Mouse (Mus musculus) heart, embryonic 16.5 days (tissue): Measurements from ENCODE around the gene Il6st. TPM values are rescaled to one million over a fixed set of nuclear protein-coding genes. Genes with fewer than 3 reads are reported as not detected.

Experiments
- ATAC-seq: fragments of 200-750 bp; cut with Nextera tagmentation; replicated peaks from 2 replicates; pipeline ENCODE4 v1.8.0; 2017; ENCODE audit warnings: moderate number of reproducible peaks; ENCODE audit not compliant: insufficient read depth, low FRiP score; ENCODE audit errors: extremely low read depth
- H3K27ac ChIP-seq: fragments of 300-500 bp; sonication (generic); 2 replicates; pipeline ENCODE4 v1.5.1; 2014; ENCODE audit warnings: mild to moderate bottlenecking, low read length, control low read depth, moderate library complexity
- H3K27me3 ChIP-seq: fragments of 300-500 bp; sonication (generic); 2 replicates; pipeline ENCODE4 v1.6.1; 2014; ENCODE audit warnings: low read length, mixed read lengths; ENCODE audit not compliant: control insufficient read depth, insufficient read depth
- H3K36me3 ChIP-seq: fragments of 300-500 bp; sonication (generic); 2 replicates; pipeline ENCODE4 v1.6.1; 2014; ENCODE audit not compliant: control insufficient read depth, insufficient read depth
- H3K4me1 ChIP-seq: fragments of 300-500 bp; sonication (generic); 2 replicates; pipeline ENCODE4 v1.6.1; 2014; ENCODE audit warnings: low read length, mixed read lengths; ENCODE audit not compliant: control insufficient read depth, insufficient read depth
- H3K4me2 ChIP-seq: fragments of 300-500 bp; sonication (generic); 2 replicates; pipeline ENCODE4 v1.6.1; 2014; ENCODE audit warnings: low read depth, mild to moderate bottlenecking, control low read depth, low read length
- H3K4me3 ChIP-seq: fragments of 300-500 bp; sonication (generic); 2 replicates; pipeline ENCODE4 v1.5.1; 2014; ENCODE audit warnings: mild to moderate bottlenecking, control low read depth, low read length
- H3K9ac ChIP-seq: fragments of 300-500 bp; sonication (generic); 2 replicates; pipeline ENCODE4 v1.6.1; 2014; ENCODE audit warnings: low read length, control low read depth
- H3K9me3 ChIP-seq: fragments of 300-500 bp; sonication (generic); replicated peaks from 2 replicates; pipeline ENCODE4 v1.6.1; 2016; ENCODE audit warnings: low read length; ENCODE audit not compliant: control insufficient read depth
- WGBS: fragments of 180-500 bp; shearing (Covaris S2); extraction: QIAGEN DNeasy Blood & Tissue Kit; methylation state at CpG from one replicate; pipeline ENCODE4 v1.1.7; 2014; 5-methylcytosine and 5-hydroxymethylcytosine counted together
- polyA plus RNA-seq: library from polyadenylated mRNA; unstranded; fragments of >200 nt; fragmentation: Nextera tagmentation; extraction: Ambion mirVana; gene quantifications from 2 replicates; pipeline ENCODE4 v1.2.1, GENCODE M21; 2015

Gene Il6st
- polyA plus RNA-seq, 1 experiment from 2014 or later = 45.1 TPM

DNA sequence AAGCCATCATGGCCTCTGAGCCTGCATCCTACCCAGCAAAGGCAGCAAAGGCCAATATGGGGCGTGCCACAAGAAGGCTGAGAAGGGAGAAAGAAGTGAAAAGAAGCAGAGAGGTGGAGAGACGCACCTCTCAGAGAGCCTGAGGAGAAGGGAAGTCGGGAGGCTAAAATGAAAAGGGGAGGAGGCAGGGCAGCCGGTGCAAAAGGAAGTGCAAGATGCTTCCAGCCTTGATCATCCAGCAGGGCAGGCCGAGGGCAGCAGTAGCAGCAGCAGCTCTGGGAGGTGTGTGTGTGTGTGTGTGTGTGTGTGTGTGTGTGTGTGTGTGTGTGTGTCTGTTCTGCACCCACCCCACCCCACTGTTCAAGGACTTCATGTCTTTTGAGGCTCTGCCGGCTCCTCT lies 58.4 kb downstream of the Il6st start:
- H3K36me3 ChIP-seq = no peaks in the 10 kb centered on the region
- H3K4me3 ChIP-seq = no peak overlapping the region
- no peaks in the 10 kb centered on the region for H3K4me1 ChIP-seq
- H3K27ac ChIP-seq = no peak overlapping the region
- H3K27me3 ChIP-seq = no peaks in the 10 kb centered on the region
- no peak overlapping the region for H3K9ac ChIP-seq
- no peak overlapping the region for H3K4me2 ChIP-seq
- no peak for ATAC-seq
- peaks cover 5% of the 10 kb centered on the region; the same call in 1 of the 2 replicates for H3K9me3 ChIP-seq
- WGBS = 64% methylated on average over 6 of the region's 6 CpGs

DNA sequence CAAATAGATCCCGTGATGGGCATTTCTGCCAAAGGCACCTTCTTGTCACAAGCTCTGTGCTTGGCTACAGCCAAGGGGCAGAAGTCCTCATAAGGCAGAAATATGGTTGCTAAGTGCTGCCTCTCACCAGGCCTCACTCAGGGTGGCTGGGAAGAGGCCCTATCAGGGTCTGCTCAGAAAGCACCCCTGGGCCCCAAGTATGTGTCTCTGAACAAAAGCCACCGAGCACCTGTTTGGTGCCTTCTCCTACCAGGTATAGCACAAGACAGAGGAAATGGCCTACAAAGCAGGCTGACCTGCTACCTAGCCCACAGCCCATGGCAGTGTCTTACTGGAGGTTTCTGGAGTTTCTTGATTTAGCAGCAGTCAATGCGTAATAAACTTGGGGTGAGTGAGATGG lies 59.0 kb downstream of the Il6st start:
- WGBS = 82% methylated on average over 3 of the region's 3 CpGs
- Histone ChIP-seq H3K36me3 (no peaks in the 10 kb centered on the region), H3K9ac (no peak overlapping the region), H3K27ac (no peak overlapping the region), H3K4me3 (no peak overlapping the region), H3K27me3 (no peaks in the 10 kb centered on the region), H3K4me2 (no peak overlapping the region), H3K4me1 (no peaks in the 10 kb centered on the region), H3K9me3 (peaks cover 5% of the 10 kb centered on the region; the same call in 1 of the 2 replicates)
- ATAC-seq = no peak

DNA sequence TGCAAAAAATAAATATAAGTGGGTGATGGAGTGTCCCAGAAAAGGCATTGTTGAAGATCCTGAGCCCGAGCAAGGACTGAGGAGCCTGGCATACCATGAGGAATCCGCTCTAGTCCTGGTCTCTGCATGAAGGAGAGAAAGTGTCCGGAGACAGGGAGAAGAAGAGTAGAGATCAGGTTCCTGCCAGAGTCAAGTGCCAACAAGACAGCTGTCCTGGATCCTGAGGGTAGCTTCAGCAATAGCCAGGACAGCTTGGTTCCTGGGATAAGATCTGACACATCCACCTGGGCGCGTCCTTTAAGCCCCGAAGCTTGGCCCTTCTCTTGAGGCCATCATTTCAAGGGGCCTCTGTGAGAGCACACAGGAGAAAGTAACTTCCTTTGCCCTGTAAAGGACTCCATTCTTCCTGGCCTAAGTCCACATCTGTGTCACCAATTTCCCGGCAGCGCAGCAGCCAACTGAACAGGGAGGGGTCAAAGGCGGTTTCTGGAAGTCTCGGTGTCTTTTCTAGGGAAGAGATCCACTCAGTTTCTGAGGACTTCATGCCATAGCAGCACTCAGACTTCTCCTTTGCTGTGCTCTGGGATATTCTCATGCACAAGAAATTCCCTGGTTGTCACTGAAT lies 59.6 kb downstream of the Il6st start:
- WGBS = 74% methylated on average over 10 of the region's 10 CpGs
- Histone ChIP-seq H3K4me2 (no peak overlapping the region), H3K36me3 (no peaks in the 10 kb centered on the region), H3K9ac (no peak overlapping the region), H3K27me3 (no peaks in the 10 kb centered on the region), H3K4me3 (no peak overlapping the region), H3K4me1 (no peaks in the 10 kb centered on the region), H3K27ac (no peak overlapping the region), H3K9me3 (peaks cover 5% of the 10 kb centered on the region; the same call in 1 of the 2 replicates)
- ATAC-seq = no peak

DNA sequence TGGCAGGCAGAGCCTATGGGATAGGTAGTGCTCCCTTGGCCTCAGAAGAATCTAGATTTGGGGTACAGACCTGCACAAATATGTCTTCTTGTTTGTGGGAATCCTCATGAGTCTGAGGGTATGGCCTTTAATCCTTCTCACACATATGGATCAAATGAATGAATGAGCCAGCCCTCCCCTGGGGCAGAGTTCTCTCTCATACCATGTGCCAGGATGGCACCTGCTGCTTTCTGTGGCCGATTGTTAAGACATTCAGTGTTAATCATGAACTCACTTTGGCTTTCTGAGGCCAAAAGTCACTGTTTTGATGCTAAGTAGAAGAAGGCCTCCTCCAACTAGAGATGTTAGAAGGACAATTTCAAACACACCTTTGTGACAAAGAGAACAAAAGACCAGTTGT lies 63.3 kb downstream of the Il6st start:
- no peaks in the 10 kb centered on the region for H3K4me1 ChIP-seq
- H3K27me3 ChIP-seq = no peaks in the 10 kb centered on the region
- no peak overlapping the region for H3K4me2 ChIP-seq
- no peak overlapping the region for H3K4me3 ChIP-seq
- no peaks in the 10 kb centered on the region for H3K36me3 ChIP-seq
- WGBS = 50% methylated on average over 1 of the region's 1 CpGs
- no peak overlapping the region for H3K9ac ChIP-seq
- H3K27ac ChIP-seq = no peak overlapping the region
- ATAC-seq = no peak
- peaks cover 5% of the 10 kb centered on the region; the same call in 1 of the 2 replicates for H3K9me3 ChIP-seq

DNA sequence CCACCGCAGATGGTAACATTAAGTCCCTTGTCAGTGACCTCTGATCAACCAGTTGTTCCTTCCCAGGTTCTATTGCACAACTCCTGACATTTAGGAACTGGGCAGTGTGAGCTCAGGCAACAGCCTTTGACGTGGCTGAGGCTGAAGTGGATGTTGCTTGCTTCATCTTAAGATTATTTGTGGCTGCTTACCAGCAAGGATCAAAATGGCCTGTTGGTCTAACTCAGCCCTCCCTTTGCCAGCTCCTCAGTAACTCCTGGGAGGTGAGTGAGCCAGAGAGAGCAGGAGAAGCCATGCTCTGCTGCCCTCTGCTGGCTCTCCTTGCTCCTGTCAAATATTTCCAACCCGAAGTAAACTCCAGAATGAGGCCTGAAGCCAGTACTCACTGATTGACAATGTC lies 66.0 kb downstream of the Il6st start:
- no peak overlapping the region for H3K27ac ChIP-seq
- peak; percentile 65 for ATAC-seq
- 0 out of 2 replicates have a peak, but pooled peaks cover 5% of the 10 kb centered on the region for H3K4me1 ChIP-seq
- no peak overlapping the region for H3K9ac ChIP-seq
- no peaks in the 10 kb centered on the region for H3K27me3 ChIP-seq
- H3K4me2 ChIP-seq = no peak overlapping the region
- no peak overlapping the region for H3K4me3 ChIP-seq
- 32% methylated on average over 3 of the region's 3 CpGs for WGBS
- H3K36me3 ChIP-seq = no peaks in the 10 kb centered on the region
- H3K9me3 ChIP-seq = peaks cover 5% of the 10 kb centered on the region; the same call in 1 of the 2 replicates

DNA sequence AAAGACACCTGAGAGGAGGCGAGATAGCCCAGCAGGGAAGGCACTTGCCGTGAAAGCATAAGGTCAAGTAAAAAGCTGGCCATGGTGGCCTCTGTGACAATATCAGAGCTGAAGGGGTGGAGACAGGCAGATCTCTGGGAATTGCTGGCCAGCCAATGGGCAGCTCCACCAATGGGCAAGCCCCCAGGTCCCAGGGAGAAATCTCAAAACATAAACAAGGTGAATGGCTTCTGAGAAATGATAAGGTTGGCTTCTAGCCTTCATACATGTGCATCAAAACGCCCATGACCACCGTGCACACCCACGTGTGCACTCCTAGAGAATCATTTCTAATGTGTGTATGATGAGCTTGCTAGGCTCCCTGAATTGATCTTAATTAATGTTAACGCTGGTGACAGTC lies 68.4 kb downstream of the Il6st start:
- H3K4me3 ChIP-seq = no peak overlapping the region
- no peaks in the 10 kb centered on the region for H3K9me3 ChIP-seq
- H3K36me3 ChIP-seq = no peaks in the 10 kb centered on the region
- ATAC-seq = no peak
- 89% methylated on average over 6 of the region's 6 CpGs for WGBS
- H3K27ac ChIP-seq = no peak overlapping the region
- 0 out of 2 replicates have a peak, but pooled peaks cover 5% of the 10 kb centered on the region for H3K4me1 ChIP-seq
- no peak overlapping the region for H3K9ac ChIP-seq
- no peaks in the 10 kb centered on the region for H3K27me3 ChIP-seq
- H3K4me2 ChIP-seq = no peak overlapping the region

DNA sequence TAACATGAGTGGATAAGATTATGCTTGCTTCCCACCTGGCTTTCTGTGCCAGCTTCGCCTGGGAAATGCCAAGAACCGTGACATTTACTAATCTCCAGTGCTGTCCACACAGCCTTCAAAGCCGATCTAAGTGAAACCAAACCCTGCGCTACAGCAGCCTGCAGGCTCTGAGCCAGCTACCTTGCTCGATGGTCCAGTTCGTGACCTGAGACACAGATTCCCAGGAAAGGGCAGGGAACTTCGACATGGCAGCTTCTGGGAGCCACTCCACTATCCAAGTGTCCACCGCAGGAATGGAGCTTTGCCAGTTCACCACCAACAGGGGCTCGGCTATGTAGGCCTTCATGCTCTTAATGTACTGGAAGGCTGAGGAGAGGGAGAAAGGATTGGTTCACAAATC lies 69.7 kb downstream of the Il6st start:
- Histone ChIP-seq H3K4me3 (no peak overlapping the region), H3K9me3 (no peaks in the 10 kb centered on the region), H3K36me3 (no peaks in the 10 kb centered on the region), H3K9ac (no peak overlapping the region), H3K4me1 (0 out of 2 replicates have a peak, but pooled peaks cover 5% of the 10 kb centered on the region), H3K4me2 (peak overlapping the region; percentile 14; the same call in 1 of the 2 replicates), H3K27me3 (no peaks in the 10 kb centered on the region), H3K27ac (peak overlapping the region; percentile 32; the same call in 1 of the 2 replicates)
- 33% methylated on average over 9 of the region's 9 CpGs for WGBS
- 0 out of 2 replicates have a peak, but pooled peaks have one; percentile 23 for ATAC-seq

DNA sequence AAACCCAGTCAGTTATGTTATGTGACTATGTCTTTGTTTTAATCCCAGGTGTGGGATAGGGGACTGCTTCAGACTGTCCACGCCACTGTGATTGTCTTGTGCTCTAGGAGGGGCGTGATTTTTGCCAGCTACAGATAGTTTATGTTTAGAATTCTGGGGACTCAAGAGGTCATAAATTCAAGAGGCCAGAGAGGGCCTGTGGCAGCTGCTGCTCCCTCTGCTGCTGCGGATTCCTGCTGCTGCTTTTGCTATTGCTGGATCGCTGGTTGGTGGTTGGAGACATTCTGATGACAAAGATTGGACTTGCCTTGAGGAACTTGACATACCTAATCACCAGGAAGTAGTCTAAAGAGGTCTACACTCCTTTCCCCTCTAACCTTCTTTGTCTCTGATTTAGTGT lies 72.7 kb downstream of the Il6st start:
- no peaks in the 10 kb centered on the region for H3K9me3 ChIP-seq
- no peak overlapping the region for H3K27ac ChIP-seq
- WGBS = 53% methylated on average over 4 of the region's 4 CpGs
- no peak overlapping the region for H3K9ac ChIP-seq
- no peaks in the 10 kb centered on the region for H3K36me3 ChIP-seq
- no peak overlapping the region for H3K4me3 ChIP-seq
- ATAC-seq = no peak
- H3K4me1 ChIP-seq = peaks cover 17% of the 10 kb centered on the region
- H3K27me3 ChIP-seq = no peaks in the 10 kb centered on the region
- H3K4me2 ChIP-seq = no peak overlapping the region

DNA sequence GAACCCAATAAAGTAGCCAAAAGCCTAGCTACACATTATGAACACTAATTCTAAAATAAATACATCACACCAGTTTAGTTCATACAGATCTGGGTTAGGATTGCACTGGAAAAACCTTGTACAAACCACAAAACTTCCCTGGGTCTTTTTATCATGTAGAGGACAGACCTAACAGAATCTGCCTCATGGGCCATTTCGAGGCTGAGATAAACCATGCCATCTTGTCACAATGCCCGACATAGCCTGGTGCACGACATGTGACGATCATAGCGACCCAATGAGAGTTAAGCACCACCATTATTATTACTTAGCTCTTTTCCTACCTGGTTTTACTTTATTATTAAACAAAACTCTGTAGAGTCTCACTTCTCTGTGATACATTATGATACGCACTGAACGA lies 73.2 kb downstream of the Il6st start:
- 80% methylated on average over 7 of the region's 7 CpGs for WGBS
- Histone ChIP-seq H3K9ac (no peak overlapping the region), H3K36me3 (no peaks in the 10 kb centered on the region), H3K27me3 (no peaks in the 10 kb centered on the region), H3K27ac (no peak overlapping the region), H3K9me3 (no peaks in the 10 kb centered on the region), H3K4me3 (no peak overlapping the region), H3K4me1 (peaks cover 17% of the 10 kb centered on the region), H3K4me2 (no peak overlapping the region)
- no peak for ATAC-seq
